Mouse (Mus musculus) MEL (cell line): Measurements from ENCODE around the gene Spata45.

Experiments
- CTCF ChIP-seq, 3 experiments: IDR thresholded peaks in 2 of 3; conservative IDR thresholded peaks in 1 of 3; 2 replicates each; pipeline ENCODE4 v1.5.1; 2011 to 2012; ENCODE audit warnings: low read length in 3 of 3, low read depth in 2 of 3, mild to moderate bottlenecking in 2 of 3, improper control_type of control experiment in 1 of 3, inconsistent platforms in 1 of 3, mixed read lengths in 1 of 3, moderate library complexity in 1 of 3; ENCODE audit not compliant: control insufficient read depth in 1 of 3, insufficient read depth in 1 of 3, poor library complexity in 1 of 3, severe bottlenecking in 1 of 3
- JUND ChIP-seq: IDR thresholded peaks from 2 replicates; pipeline ENCODE4 v1.6.1; 2011; ENCODE audit warnings: low read depth, mild to moderate bottlenecking, improper control_type of control experiment, low read length
- MAZ ChIP-seq: IDR thresholded peaks from 2 replicates; pipeline ENCODE4 v1.6.1; 2012; ENCODE audit warnings: low read depth, mild to moderate bottlenecking, inconsistent platforms, low read length, improper control_type of control experiment
- POLR2A ChIP-seq, 2 experiments: IDR thresholded peaks; 2 replicates each; pipeline ENCODE4 v1.6.1; 2011 to 2012; ENCODE audit warnings: low read length in 2 of 2, mild to moderate bottlenecking in 2 of 2, control low read depth in 1 of 2, improper control_type of control experiment in 1 of 2, low read depth in 1 of 2, moderate library complexity in 1 of 2; ENCODE audit not compliant: control insufficient read depth in 1 of 2, insufficient read depth in 1 of 2, poor library complexity in 1 of 2
- POLR2AphosphoS5 ChIP-seq: IDR thresholded peaks from 2 replicates; pipeline ENCODE4 v1.6.1; 2012; ENCODE audit warnings: low read depth, borderline replicate concordance, mild to moderate bottlenecking, inconsistent platforms, low read length, moderate library complexity, mixed read lengths
- RAD21 ChIP-seq: IDR thresholded peaks from 2 replicates; pipeline ENCODE4 v1.6.1; 2011; ENCODE audit warnings: mild to moderate bottlenecking, low read depth, low read length, improper control_type of control experiment
- SMC3 ChIP-seq: IDR thresholded peaks from 2 replicates; pipeline ENCODE4 v1.6.1; 2011; ENCODE audit warnings: low read depth, low read length, improper control_type of control experiment
- USF1 ChIP-seq: IDR thresholded peaks from 2 replicates; pipeline ENCODE4 v1.6.1; 2014; ENCODE audit warnings: low read depth, mild to moderate bottlenecking, inconsistent platforms, low read length, improper control_type of control experiment, moderate library complexity

GRCm38 (mm10) chr1:191070259-191070658 lies 33.8 kb downstream of the Spata45 start:
- no peak for TF ChIP-seq SMC3
- TF ChIP-seq MAZ: no peak
- TF ChIP-seq CTCF (IDR thresholded peaks at IDR 0.05 in 2 of 3, conservative IDR thresholded peaks at IDR 0.05 in 1 of 3; ENCODE audit: control insufficient read depth in 1 of 3, insufficient read depth in 1 of 3, low read depth in 2 of 3, low read length in 3 of 3, poor library complexity in 1 of 3, severe bottlenecking in 1 of 3): no peak
- no peak for TF ChIP-seq POLR2A (IDR thresholded peaks at IDR 0.05; ENCODE audit: control insufficient read depth in 1 of 2, insufficient read depth in 1 of 2, low read depth in 1 of 2, low read length in 2 of 2, poor library complexity in 1 of 2)
- no peak for TF ChIP-seq RAD21
- TF ChIP-seq JUND: no peak
- no peak for TF ChIP-seq USF1
- no peak for TF ChIP-seq POLR2AphosphoS5
